Mouse (Mus musculus): ENCODE results near the gene Pim2. TPM values are rescaled to one million over a fixed set of nuclear protein-coding genes. Genes with fewer than 3 reads are reported as not detected.
"Not testable (repeated sequence)": the region's sequence is repeated elsewhere in the genome, so short reads cannot be mapped to it uniquely, and the experiment has no call there.

The Pim2 gene
- polyA plus RNA-seq, 1 experiment = 18.2 TPM

DNA sequence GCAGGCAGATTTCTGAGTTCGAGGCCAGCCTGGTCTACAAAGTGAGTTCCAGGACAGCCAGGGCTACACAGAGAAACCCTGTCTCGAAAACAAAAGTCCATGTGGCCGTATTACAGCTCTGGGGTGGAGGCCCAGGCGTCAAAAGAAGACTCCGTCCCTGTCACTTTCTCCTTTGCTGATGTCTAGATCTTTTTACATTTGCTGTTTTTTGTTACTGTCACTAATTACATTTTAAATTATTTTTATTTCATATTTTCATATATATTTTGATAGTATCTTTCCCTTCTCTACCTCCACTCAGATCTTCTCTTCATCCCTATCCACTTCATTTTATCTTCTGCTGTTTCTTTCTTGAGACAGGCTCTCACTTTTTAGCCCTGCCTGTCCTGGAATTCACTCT, 29.7 kb downstream of the Pim2 start, which contains the start of gene Gm10491:
Gm10491 (minus strand) TSS at position 101 of the 400 bp plus-strand sequence.
- DNase-seq (ENCODE audit: low read depth) = no peak

- not testable (repeated sequence) for DNase-seq (ENCODE audit: low read depth)
Measured at GRCm38 (mm10) chrX:7909242-7909641, 31.2 kb downstream of the Pim2 start, which contains the start of gene Gm10490. Gm10490 (plus strand) TSS chrX:7909542.

DNA sequence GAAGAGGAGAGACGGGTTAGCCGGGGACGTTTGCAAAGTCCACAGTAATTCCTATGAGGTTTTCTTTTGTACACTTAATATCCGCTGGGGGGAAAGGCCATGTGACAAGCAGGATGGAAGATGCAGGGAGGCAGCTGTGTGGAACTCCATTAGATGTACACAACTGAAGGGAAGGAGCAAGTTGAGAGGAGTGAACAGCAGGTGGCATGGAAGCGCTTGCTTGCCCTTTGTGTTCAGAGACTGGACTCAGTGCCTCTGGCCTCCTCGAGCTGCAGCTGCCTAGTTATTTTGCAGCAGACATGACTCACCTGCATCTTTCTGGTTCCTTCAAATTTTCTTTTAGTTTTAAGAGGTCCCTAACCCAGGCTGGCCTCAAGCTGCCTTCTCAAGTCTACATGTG, 32.4 kb downstream of the Pim2 start:
- DNase-seq (ENCODE audit: low read depth) = no peak

DNA sequence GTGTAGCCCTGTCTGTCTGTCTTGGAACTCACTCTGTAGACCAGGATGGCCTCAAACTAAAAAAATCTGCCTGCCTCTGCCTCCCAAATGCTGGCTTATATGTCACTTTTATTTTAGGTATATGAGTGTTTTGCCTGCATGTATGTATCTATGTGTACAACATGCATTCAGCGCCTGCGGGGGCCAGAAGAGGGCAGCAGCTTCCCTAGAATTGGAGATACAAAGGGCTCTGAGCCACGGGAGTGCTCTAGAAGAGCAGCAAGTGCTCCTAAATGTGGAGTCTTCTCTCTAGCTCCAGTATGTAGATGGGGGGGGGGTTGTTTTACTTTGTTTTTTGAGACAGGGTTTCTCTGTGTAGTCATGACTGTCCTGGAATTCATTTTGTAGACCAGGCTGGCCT, 37.6 kb downstream of the Pim2 start:
- DNase-seq (ENCODE audit: low read depth) = not testable (repeated sequence)

DNA sequence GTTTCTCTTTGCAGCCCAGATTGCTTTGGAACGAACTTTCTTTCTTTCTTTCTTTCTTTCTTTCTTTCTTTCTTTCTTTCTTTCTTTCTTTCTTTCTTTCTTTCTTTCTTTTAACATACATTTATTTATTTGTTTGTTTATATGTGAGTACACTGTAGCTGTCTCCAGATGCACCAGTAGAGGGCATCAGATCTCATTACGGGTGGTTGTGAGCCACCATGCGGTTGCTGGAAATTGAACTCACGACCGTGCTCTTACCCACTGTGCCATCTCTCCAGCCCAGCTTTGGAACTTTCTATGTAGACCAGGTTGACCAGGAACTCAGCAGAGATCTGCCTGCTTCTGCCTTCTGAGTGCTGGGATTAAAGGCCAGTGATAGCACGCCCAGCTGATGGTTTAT, 39.9 kb downstream of the Pim2 start:
- not testable (repeated sequence) for DNase-seq (ENCODE audit: low read depth)

DNA sequence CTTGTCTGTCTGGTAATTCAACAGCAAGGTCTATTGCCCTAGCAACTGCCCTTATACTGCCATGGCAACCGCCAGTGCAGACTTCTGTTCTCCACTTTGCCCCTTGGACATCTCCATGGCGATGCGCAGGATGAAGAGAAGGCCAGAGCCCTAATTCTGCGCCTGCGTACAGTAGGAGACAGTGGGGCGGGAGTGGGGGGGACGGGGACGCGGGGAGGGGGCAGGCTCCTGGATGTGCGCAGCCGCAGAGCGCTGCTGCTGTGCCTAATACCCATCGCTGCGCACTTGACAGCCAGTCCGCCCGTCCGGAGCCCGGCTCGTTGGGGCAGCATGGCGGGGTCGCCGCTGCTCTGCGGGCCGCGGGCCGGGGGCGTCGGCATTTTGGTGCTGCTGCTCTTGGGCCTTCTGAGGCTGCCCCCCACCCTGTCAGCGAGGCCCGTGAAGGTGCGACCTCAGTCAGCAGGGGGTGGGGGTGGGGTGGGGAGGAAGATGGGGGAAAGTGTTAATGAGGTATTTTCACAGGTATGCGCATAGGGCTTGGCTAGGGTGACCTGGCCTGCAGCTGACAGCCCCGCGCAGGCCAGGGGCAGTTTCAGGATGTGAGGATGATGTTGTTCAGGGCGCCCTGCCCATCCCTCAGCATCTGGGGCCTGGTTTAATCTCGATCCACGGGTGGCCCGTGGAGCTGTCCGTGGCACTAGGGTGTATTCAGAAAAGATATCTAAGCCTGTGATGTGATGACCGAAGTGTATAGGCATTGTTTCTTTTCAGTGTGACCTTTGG, 41.7 kb downstream of the Pim2 start, which contains the start of gene Pcsk1n:
Pcsk1n (plus strand) TSS at position 222 of the 783 bp plus-strand sequence.
- DNase-seq (ENCODE audit: low read depth) = no peak

DNA sequence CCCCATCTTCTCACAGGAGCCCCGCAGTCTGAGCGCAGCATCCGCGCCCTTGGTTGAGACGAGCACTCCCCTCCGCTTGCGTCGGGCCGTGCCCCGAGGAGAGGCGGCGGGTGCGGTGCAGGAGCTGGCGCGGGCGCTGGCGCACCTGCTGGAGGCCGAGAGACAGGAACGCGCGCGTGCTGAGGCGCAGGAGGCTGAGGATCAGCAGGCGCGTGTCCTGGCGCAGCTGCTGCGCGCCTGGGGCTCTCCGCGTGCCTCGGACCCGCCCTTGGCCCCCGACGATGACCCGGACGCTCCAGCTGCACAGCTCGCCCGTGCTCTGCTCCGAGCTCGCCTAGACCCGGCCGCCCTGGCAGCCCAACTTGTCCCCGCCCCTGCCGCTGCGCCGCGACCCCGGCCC, 44.0 kb downstream of the Pim2 start:
- no peak for DNase-seq (ENCODE audit: low read depth)

DNA sequence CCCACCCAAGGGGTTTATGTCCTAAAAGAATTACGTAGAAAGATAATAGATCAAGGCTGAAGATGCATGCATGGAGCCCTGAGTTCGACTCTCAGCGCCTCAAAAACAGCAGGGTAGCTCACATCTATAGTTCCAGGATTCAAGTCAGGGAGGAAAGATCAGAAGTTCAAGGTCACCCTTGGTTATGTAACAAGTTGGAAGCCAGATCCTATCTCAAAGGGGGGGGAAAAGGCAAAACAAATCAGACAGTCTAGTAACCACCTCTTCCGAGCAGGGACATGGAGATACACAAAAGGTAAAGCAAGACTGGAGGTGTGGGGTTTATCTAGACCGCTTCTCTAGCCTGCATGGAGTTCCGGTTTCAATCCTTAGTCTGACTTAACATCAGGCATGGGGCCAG, 48.2 kb downstream of the Pim2 start:
- DNase-seq (ENCODE audit: low read depth) = no peak

GRCm38 (mm10) chrX:7927116-7927515, 49.1 kb downstream of the Pim2 start:
- no peak for DNase-seq (ENCODE audit: low read depth)

DNA sequence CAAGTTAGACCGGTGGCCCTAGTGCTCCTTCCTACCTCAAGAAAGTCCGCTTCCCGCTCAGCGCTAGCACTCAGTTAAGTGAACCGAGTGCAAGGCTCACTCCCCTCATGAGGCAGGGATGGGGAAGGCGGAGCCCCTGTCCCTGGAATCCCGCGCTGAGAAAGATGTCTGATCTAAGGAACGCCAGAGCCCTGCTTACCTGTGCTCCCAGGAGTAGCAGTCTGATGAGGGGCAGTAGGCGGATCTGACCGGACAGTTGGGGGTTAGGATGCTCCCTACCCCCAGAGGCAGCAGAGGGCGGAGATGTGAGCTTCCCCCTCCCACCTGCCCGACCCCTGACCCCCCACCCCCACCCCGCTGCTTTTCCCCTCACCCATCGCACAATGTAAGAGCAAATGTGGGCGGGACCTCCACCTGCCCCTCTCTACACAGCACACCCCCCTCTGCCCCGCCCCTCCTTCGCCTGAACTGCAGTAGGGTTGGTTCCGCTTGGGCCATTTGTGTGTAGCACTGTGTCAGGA, 50.3 kb downstream of the Pim2 start, which contains the start of gene Eras:
Eras (minus strand) TSS at position 338 of the 521 bp plus-strand sequence.
- DNase-seq (ENCODE audit: low read depth) = no peak

Other genes starting within 250 kb of the Pim2 start
- 4.7 and 13.6 TPM in 2 replicates for gene Syp, start 239.8 kb upstream of the Pim2 start, polyA plus RNA-seq (2012; rRNA removed)
- 21.3 and 23.1 TPM in 2 replicates for gene Prickle3, start 221.0 kb upstream of the Pim2 start, polyA plus RNA-seq (2012; rRNA removed)
- 425 and 457 TPM in 2 replicates for gene Plp2, start 206.9 kb upstream of the Pim2 start, polyA plus RNA-seq (2012; rRNA removed)
- gene Magix, start 197.0 kb upstream of the Pim2 start, polyA plus RNA-seq (2012; rRNA removed) = 3.6 and 5.5 TPM in 2 replicates
- 10.3 and 10.4 TPM in 2 replicates for gene Gpkow, start 181.1 kb upstream of the Pim2 start, polyA plus RNA-seq (2012; rRNA removed)
- 75.7 and 96.4 TPM in 2 replicates for gene Wdr45, start 163.9 kb upstream of the Pim2 start, polyA plus RNA-seq (2012; rRNA removed)
- 0.32 TPM in 1 of 2 replicates, not detected in the other for gene Gm45208, start 156.0 kb upstream of the Pim2 start, polyA plus RNA-seq (2012; rRNA removed)
- gene Praf2, start 149.8 kb upstream of the Pim2 start, polyA plus RNA-seq (2012; rRNA removed) = 20.9 TPM in 2 replicates
- 16.7 and 23.1 TPM in 2 replicates for gene Ccdc120, start 127.4 kb upstream of the Pim2 start, polyA plus RNA-seq (2012; rRNA removed)
- 38.8 and 54.6 TPM in 2 replicates for gene Tfe3, start 115.7 kb upstream of the Pim2 start, polyA plus RNA-seq (2012; rRNA removed)
- 29.8 and 32.7 TPM in 2 replicates for gene Gripap1, start 88.5 kb upstream of the Pim2 start, polyA plus RNA-seq (2012; rRNA removed)
- gene Kcnd1, start 56.0 kb upstream of the Pim2 start, polyA plus RNA-seq (2012; rRNA removed) = 9.9 and 10.7 TPM in 2 replicates
- gene Otud5, start 36.9 kb upstream of the Pim2 start, polyA plus RNA-seq (2012; rRNA removed) = 24.3 and 44.1 TPM in 2 replicates
- gene Slc35a2, start 5.8 kb downstream of the Pim2 start, polyA plus RNA-seq (2012; rRNA removed) = 69.7 and 86.0 TPM in 2 replicates
- 49.8 and 52.7 TPM in 2 replicates for gene Pqbp1, start 21.0 kb downstream of the Pim2 start, polyA plus RNA-seq (2012; rRNA removed)
- gene Timm17b, start 21.1 kb downstream of the Pim2 start, polyA plus RNA-seq (2012; rRNA removed) = 32.4 and 38.3 TPM in 2 replicates
- gene Gm10491, start 29.6 kb downstream of the Pim2 start, polyA plus RNA-seq (2012; rRNA removed) = not detected in 2 replicates
- not detected in 2 replicates for gene Gm10490, start 31.3 kb downstream of the Pim2 start, polyA plus RNA-seq (2012; rRNA removed)
- 0.97 and 1.3 TPM in 2 replicates for gene Pcsk1n, start 41.6 kb downstream of the Pim2 start, polyA plus RNA-seq (2012; rRNA removed)
- 0.16 TPM in 1 of 2 replicates, not detected in the other for gene Eras, start 50.3 kb downstream of the Pim2 start, polyA plus RNA-seq (2012; rRNA removed)
- 179 and 264 TPM in 2 replicates for gene Hdac6, start 69.6 kb downstream of the Pim2 start, polyA plus RNA-seq (2012; rRNA removed)
- 0.13 and 0.16 TPM in 2 replicates for gene Gata1, start 99.8 kb downstream of the Pim2 start, polyA plus RNA-seq (2012; rRNA removed)
- gene Glod5, start 140.2 kb downstream of the Pim2 start, polyA plus RNA-seq (2012; rRNA removed) = 0.22 and 0.31 TPM in 2 replicates
- gene Suv39h1, start 196.5 kb downstream of the Pim2 start, polyA plus RNA-seq (2012; rRNA removed) = 16.0 and 16.5 TPM in 2 replicates
- gene Was, start 212.2 kb downstream of the Pim2 start, polyA plus RNA-seq (2012; rRNA removed) = 7.8 and 9.5 TPM in 2 replicates